Mouse (Mus musculus): ENCODE measurements around the gene Lgals2. TPM values are rescaled to one million over a fixed set of nuclear protein-coding genes. Genes with fewer than 3 reads are reported as not detected.

Lgals2 gene
- polyA plus RNA-seq, 1 experiment = not detected

DNA sequence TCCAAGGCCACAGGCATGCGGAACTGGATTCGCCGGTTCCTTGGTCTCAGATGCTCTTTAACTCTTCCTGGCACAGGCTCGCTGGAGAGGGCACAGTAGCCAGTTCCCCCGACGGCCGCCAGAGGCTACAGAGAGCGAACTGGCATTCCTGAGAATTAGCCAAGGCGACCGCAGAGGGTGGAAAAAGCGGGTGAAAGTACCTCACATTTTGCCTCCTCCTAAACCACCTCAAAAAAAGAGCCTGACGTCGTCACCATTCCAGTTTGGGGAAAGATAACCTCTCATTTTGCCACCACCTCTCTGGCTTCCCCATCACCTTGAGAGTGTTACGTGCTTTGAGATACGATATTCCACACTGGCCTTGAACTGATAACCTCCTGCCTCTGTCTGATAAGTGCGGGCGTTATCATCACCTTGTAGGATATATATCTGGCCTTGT lies 20.9 kb upstream of the Lgals2 start:
- H3K27me3 ChIP-seq (replicated peaks) = peaks cover 7% of the 10 kb centered on the region
- peaks cover 66% of the 10 kb centered on the region for H3K4me1 ChIP-seq
- peaks cover 18% of the 10 kb centered on the region for H3K36me3 ChIP-seq (replicated peaks; ENCODE audit: low read length)
- no peaks in the 10 kb centered on the region for H3K9me3 ChIP-seq
- H3K4me3 ChIP-seq (replicated peaks) = peak overlapping the region; percentile 94
- TF ChIP-seq GATA1 (IDR thresholded peaks at IDR 0.05; ENCODE audit: borderline replicate concordance, low read length) = no peak
- no peak for TF ChIP-seq FLI1 (IDR thresholded peaks at IDR 0.05; ENCODE audit: low read length)

DNA sequence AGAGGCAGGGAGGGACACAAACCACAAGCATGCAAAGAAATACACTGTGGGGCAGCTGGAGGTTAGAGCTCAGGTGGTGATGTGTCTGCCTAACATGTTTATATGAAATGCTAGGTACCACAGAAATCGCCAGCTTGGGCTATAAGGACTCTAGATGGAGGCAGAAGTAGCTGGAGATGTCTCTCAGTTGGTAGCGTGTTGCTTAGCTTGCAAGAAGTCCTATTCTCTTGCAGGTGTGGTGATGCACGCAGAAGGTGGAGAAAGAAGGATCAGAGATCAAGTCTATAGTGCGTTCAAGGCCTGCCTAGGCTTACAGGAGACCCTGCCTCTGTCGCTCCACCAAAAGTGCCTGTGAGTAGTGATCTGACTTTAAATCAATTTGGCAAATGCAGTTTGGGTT lies 20.2 kb upstream of the Lgals2 start:
- Histone ChIP-seq H3K9me3 (no peaks in the 10 kb centered on the region), H3K36me3 (replicated peaks; ENCODE audit: low read length) (peaks cover 10% of the 10 kb centered on the region), H3K27me3 (replicated peaks) (peaks cover 7% of the 10 kb centered on the region), H3K4me3 (replicated peaks) (no peak overlapping the region), H3K4me1 (peaks cover 58% of the 10 kb centered on the region)
- TF ChIP-seq FLI1 (IDR thresholded peaks at IDR 0.05; ENCODE audit: low read length) (no peak), GATA1 (IDR thresholded peaks at IDR 0.05; ENCODE audit: borderline replicate concordance, low read length) (no peak)

GRCm38 (mm10) chr15:78874989-78875388 lies 19.7 kb upstream of the Lgals2 start:
- Histone ChIP-seq H3K9me3 (no peaks in the 10 kb centered on the region), H3K4me3 (replicated peaks) (no peak overlapping the region), H3K27me3 (replicated peaks) (peaks cover 7% of the 10 kb centered on the region), H3K36me3 (replicated peaks; ENCODE audit: low read length) (peaks cover 5% of the 10 kb centered on the region), H3K4me1 (peaks cover 53% of the 10 kb centered on the region)
- TF ChIP-seq FLI1 (IDR thresholded peaks at IDR 0.05; ENCODE audit: low read length) (no peak), GATA1 (IDR thresholded peaks at IDR 0.05; ENCODE audit: borderline replicate concordance, low read length) (no peak)

DNA sequence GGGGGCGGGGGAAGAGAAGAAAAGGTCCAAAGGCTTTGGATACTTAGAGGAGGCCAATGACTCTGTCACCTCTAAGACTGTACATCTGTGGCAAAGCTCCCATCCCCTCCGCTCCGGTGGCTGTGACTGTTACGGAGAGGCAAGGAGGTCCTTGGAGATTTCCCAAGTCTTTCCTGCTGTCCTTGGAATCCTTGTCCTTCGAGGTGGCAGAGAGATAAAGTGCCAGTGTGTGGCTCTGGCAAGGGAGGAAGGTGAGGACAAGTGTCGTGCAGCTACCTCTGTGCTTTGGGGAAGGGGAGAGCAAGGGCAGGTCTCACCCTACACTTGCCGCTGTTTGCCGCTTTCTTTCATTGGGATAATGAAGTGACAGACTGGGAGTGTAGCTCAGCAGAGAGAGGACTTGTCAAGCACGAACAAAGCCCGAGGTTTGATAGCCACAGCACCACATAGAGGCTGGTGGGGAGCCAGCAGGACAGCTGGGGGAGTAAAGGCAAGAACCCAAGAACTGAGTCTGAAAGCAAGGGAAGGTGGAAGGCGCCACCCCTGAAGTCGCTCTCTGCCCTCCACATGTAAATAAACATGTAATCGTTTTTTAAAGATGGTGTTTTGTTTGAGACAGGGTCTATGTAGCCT lies 18.6 kb upstream of the Lgals2 start:
- H3K4me3 ChIP-seq (replicated peaks) = no peak overlapping the region
- peaks cover 7% of the 10 kb centered on the region for H3K27me3 ChIP-seq (replicated peaks)
- peaks cover 43% of the 10 kb centered on the region for H3K4me1 ChIP-seq
- TF ChIP-seq GATA1 (IDR thresholded peaks at IDR 0.05; ENCODE audit: borderline replicate concordance, low read length) (no peak), FLI1 (IDR thresholded peaks at IDR 0.05; ENCODE audit: low read length) (no peak)
- no peaks in the 10 kb centered on the region for H3K36me3 ChIP-seq (replicated peaks; ENCODE audit: low read length)
- H3K9me3 ChIP-seq = no peaks in the 10 kb centered on the region

GRCm38 (mm10) chr15:78872021-78872608 lies 16.8 kb upstream of the Lgals2 start:
- Histone ChIP-seq H3K9me3 (no peaks in the 10 kb centered on the region), H3K4me3 (replicated peaks) (no peak overlapping the region), H3K36me3 (replicated peaks; ENCODE audit: low read length) (no peaks in the 10 kb centered on the region), H3K4me1 (peaks cover 40% of the 10 kb centered on the region), H3K27me3 (replicated peaks) (peaks cover 10% of the 10 kb centered on the region)
- no peak for TF ChIP-seq GATA1 (IDR thresholded peaks at IDR 0.05; ENCODE audit: borderline replicate concordance, low read length)
- no peak for TF ChIP-seq FLI1 (IDR thresholded peaks at IDR 0.05; ENCODE audit: low read length)

GRCm38 (mm10) chr15:78869775-78870174 lies 14.4 kb upstream of the Lgals2 start:
- Histone ChIP-seq H3K4me3 (replicated peaks) (no peak overlapping the region), H3K27me3 (replicated peaks) (peaks cover 28% of the 10 kb centered on the region), H3K36me3 (replicated peaks; ENCODE audit: low read length) (no peaks in the 10 kb centered on the region), H3K4me1 (peaks cover 23% of the 10 kb centered on the region), H3K9me3 (no peaks in the 10 kb centered on the region)
- TF ChIP-seq GATA1 (IDR thresholded peaks at IDR 0.05; ENCODE audit: borderline replicate concordance, low read length) (no peak), FLI1 (IDR thresholded peaks at IDR 0.05; ENCODE audit: low read length) (no peak)

DNA sequence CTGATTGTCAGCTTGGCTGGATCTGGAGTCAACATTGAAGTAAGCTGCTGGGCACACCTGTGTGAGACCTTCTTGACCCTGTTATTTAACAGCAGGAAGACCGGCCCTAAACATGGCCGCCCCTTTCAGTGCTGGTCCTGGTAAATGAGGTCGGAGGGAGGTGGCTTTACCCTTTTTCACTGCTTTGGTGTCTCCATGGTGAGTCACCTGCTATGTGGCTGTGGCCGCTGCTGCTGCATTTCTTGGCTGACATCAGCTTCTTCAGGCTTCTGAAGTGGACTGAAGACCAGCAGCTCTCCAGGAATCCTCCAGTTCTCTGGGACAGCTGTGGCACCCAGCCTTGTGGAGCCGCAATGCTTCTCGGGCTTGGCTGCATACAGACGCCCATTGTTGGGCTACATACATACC lies 13.5 kb upstream of the Lgals2 start:
- Histone ChIP-seq H3K9me3 (no peaks in the 10 kb centered on the region), H3K27me3 (replicated peaks) (peaks cover 35% of the 10 kb centered on the region), H3K4me1 (peaks cover 23% of the 10 kb centered on the region), H3K36me3 (replicated peaks; ENCODE audit: low read length) (no peaks in the 10 kb centered on the region), H3K4me3 (replicated peaks) (no peak overlapping the region)
- TF ChIP-seq GATA1 (IDR thresholded peaks at IDR 0.05; ENCODE audit: borderline replicate concordance, low read length) = no peak
- TF ChIP-seq FLI1 (IDR thresholded peaks at IDR 0.05; ENCODE audit: low read length) = no peak

DNA sequence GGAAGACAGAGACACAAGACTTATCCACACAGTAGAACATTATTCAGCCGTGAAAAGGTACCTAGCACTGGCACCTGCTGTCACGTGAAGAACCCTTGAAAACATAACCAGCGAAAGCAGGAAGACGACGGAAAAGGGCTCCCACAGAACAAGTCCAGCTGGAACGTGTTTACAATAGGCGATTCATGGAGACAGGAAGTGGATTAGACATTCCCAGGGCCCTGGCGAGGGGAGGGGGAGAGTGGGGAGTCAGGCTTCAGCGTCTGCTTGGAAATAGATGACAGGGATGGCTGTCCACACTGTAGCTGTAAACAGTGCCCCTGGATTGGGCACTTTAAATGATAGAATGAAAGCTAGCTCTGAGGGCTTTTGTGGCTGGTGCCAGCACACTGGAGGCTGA lies 13.1 kb upstream of the Lgals2 start:
- Histone ChIP-seq H3K9me3 (no peaks in the 10 kb centered on the region), H3K4me1 (peaks cover 24% of the 10 kb centered on the region), H3K4me3 (replicated peaks) (no peak overlapping the region), H3K27me3 (replicated peaks) (peaks cover 36% of the 10 kb centered on the region), H3K36me3 (replicated peaks; ENCODE audit: low read length) (no peaks in the 10 kb centered on the region)
- TF ChIP-seq FLI1 (IDR thresholded peaks at IDR 0.05; ENCODE audit: low read length) (no peak), GATA1 (IDR thresholded peaks at IDR 0.05; ENCODE audit: borderline replicate concordance, low read length) (no peak)

DNA sequence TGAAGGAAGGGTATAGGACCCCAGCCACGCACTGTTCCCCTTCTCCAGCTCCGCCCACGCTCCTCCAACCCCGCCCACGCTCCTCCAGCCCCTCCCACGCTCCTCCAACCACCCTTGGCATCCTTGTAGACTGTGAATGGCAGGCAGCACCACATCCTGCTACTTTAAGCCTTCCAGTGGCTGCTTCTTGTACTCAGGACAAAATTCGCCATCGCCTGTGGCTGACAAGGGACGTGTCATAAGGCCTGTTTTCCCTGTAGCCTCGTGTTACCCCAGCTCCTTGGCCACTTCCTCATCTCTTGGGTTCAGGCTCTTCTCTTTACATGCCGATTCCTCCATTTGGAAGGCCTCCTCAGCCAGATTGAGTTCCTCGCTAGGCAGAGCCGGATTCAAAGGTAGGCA lies 8.5 kb upstream of the Lgals2 start:
- peak overlapping the region; percentile 65 for H3K4me3 ChIP-seq (replicated peaks)
- peaks cover 29% of the 10 kb centered on the region for H3K4me1 ChIP-seq
- TF ChIP-seq FLI1 (IDR thresholded peaks at IDR 0.05; ENCODE audit: low read length) (no peak), GATA1 (IDR thresholded peaks at IDR 0.05; ENCODE audit: borderline replicate concordance, low read length) (no peak)

DNA sequence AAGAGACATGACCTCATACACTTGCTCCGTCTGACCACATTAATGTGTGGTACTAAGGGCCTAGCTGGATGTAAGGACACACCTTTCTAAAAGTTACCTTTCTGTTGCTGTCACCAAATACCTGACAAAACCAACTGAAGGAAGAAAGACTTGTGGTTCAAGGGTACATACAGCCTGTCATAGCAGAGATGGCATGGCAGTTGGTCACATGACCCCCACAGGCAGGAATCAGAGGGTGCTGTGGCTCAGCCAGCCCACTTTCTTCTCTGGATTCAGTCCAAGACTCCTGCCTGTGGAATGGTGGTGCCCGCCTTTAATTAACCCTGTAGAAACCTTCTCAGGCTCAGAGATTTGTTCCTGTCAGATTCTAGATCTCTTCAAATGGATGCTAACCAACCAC lies 7.8 kb upstream of the Lgals2 start:
- peaks cover 54% of the 10 kb centered on the region for H3K27me3 ChIP-seq (replicated peaks)
- no peaks in the 10 kb centered on the region for H3K36me3 ChIP-seq (replicated peaks; ENCODE audit: low read length)
- H3K9me3 ChIP-seq = no peaks in the 10 kb centered on the region
- TF ChIP-seq FLI1 (IDR thresholded peaks at IDR 0.05; ENCODE audit: low read length) (no peak), GATA1 (IDR thresholded peaks at IDR 0.05; ENCODE audit: borderline replicate concordance, low read length) (no peak)
- peaks cover 28% of the 10 kb centered on the region for H3K4me1 ChIP-seq
- no peak overlapping the region for H3K4me3 ChIP-seq (replicated peaks)

More for the DNA sequence above, 8.5 kb upstream of the Lgals2 start:
- no peaks in the 10 kb centered on the region for H3K9me3 ChIP-seq
- H3K27me3 ChIP-seq (replicated peaks) = peaks cover 54% of the 10 kb centered on the region
- H3K36me3 ChIP-seq (replicated peaks; ENCODE audit: low read length) = no peaks in the 10 kb centered on the region
